Mouse (Mus musculus) gonadal fat pad, adult 2 months (tissue): ENCODE data around the gene Phospho2. TPM values are rescaled to one million over a fixed set of nuclear protein-coding genes. Genes with fewer than 3 reads are reported as not detected.
"Not testable (repeated sequence)": the region's sequence is repeated elsewhere in the genome, so short reads cannot be mapped to it uniquely, and the experiment has no call there.

Experiments used
- DNase-seq: peaks from one replicate; pipeline ENCODE4 v3.0.0-alpha.2; 2012; ENCODE audit warnings: low read depth
- polyA plus RNA-seq: library from polyadenylated mRNA; depleted of rRNA; stranded (reverse); fragments of >200 nt; gene quantifications from 2 replicates; pipeline ENCODE4 v1.2.3, GENCODE M21; 2012; rRNA removed

Gene Phospho2
- polyA plus RNA-seq = 34.5 and 47.7 TPM in 2 replicates

- DNase-seq = peak; percentile 77
Measured at GRCm38 (mm10) chr2:69789429-69790069, at the start of gene Phospho2, which contains the start of gene Ccdc173. Phospho2 (plus strand) TSS chr2:69789623. Ccdc173 (minus strand) TSS chr2:69789575.

DNA sequence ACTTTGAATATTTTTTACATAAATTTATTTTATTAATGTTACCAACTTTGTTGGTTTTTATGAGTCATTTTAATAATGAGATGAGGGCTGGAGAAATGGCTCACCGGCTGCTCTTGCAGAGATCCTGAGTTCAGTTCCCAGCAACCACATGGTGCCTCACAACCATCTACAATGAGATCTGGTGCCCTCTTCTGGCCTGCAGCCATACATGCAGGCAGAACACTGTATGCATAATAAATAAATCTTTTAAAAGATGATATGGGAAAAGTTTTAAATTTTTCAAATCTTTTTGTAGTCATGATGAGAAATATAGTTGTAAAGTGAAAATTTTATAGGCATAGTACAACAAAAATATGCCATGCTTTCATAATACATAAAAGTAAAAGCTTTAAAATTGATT is 44.3 kb upstream of the Phospho2 start:
- DNase-seq = no peak

- DNase-seq = no peak
Measured at GRCm38 (mm10) chr2:69760980-69761379, 28.4 kb upstream of the Phospho2 start.

GRCm38 (mm10) chr2:69763340-69763739 is 26.1 kb upstream of the Phospho2 start:
- DNase-seq = no peak

DNA sequence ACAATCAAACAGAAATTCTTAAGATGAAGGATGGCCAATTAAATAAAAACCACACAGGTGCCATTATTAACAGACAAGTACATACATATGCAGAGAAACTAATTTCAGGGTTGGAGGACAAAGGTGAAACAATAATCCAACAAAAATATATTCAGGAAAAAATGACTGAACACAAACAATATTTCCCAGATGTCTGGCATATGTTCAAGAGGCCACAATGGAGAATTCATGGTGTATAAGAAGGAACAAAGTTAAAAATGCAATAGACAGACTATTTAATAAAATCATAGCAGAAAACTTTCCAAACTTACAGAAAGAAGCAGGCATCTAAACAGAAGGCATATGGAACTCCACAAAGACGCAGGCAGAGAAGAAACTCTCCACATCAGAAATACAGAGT is 24.7 kb upstream of the Phospho2 start:
- no peak for DNase-seq

- DNase-seq = no peak
Measured at GRCm38 (mm10) chr2:69773331-69773730, 16.1 kb upstream of the Phospho2 start.

GRCm38 (mm10) chr2:69777985-69778835 is 11.2 kb upstream of the Phospho2 start:
- DNase-seq = no peak

DNA sequence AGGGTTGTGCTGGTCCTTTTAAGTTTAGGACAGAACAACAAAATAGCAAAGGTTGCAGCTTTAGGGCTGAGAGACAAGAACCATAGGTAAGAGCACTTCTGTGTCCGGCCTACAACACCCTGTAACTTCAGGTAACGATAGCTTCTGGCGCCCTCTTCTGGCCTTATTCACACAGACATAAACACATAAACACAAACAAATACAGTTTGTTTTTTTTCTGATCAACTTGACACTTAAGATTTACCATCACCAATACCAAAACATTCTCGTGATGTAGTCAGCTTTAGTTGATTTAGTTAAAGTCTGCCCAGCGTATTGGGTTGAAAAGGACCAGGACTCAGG is 10.6 kb upstream of the Phospho2 start:
- no peak for DNase-seq

GRCm38 (mm10) chr2:69788974-69789373 is 449 bp upstream of the Phospho2 start:
- DNase-seq = no peak

- no peak for DNase-seq
Measured at GRCm38 (mm10) chr2:69790285-69790684, 862 bp downstream of the Phospho2 start.

- DNase-seq = no peak
Measured at GRCm38 (mm10) chr2:69790722-69791121, 1.3 kb downstream of the Phospho2 start.

DNA sequence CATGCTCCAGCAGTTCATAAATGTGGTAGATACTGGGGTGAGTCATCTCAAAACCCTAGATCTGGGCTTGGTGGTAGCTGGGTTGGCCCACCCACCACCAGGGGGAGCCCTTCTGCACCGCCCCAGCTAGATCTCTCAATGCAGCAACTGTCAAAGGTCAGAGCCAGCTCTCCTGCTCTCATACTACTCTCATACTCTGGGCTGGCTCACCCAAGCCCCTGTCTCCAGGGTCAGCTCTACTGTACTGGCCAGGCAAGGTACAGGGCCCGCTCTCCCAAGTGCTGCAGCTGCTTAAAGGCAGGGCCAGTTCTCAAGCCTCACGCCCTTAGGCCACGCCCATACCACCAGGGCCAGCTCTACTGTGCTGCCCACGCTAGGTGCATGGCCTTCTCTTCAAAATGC is 13.5 kb downstream of the Phospho2 start:
- no peak for DNase-seq

DNA sequence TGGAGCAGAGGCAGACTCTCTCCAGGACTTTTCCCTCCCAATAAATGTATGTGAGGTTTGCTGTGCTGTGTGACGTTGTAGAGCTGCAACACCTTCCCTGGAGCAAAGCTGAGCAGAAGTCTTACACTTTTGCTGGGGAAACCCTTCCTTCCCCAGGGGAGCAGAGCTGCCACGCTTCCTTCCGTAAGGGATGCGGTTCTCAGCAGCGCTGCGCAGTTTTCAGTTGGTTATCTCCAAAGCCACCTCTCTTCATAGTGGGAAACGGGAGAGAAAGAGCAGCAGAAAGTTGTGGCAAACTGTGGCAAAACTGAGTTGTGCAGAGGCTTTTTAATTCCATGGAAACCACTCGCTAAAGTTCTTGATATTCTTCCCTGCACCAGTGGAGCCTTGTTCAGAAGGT is 14.3 kb downstream of the Phospho2 start:
- DNase-seq = no peak

DNA sequence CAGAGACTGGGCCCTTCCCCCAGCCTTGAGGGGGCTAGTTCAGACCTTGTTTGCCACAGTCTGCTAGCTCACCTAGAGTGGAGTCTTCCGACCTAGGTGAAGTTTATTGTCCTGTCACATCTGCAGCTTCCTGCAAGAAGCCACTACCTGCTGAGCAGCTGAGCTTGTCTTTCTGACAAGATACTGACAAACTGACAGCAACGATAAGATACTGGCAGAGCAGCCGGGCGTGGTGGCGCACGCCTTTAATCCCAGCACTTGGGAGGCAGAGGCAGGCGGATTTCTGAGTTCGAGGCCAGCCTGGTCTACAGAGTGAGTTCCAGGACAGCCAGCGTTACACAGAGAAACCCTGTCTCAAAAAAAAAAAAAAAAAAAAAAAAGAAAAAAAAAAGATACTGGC is 15.2 kb downstream of the Phospho2 start:
- not testable (repeated sequence) for DNase-seq

- no peak for DNase-seq
Measured at GRCm38 (mm10) chr2:69810169-69810568, 20.7 kb downstream of the Phospho2 start.

GRCm38 (mm10) chr2:69811349-69811748 is 21.9 kb downstream of the Phospho2 start:
- not testable (repeated sequence) for DNase-seq

DNA sequence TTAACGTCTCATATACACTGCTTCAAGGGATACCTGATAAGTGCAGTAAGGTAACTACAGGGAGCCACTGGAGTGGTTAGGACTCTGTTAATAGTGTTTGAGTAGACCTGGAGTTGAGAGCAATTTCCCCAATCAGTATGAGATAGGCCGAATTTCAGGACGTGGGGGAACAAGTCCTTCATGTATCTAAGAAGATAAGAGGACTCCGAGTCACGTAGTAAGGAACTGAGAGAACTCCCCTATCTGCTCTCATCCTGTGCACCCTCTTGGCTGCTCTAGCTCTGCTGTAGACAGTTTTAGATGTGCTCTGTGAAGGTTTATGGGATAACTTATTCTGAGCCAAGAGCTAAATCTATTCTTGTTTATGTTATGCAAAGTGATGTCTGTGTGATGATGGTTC is 27.2 kb downstream of the Phospho2 start:
- DNase-seq = no peak

- DNase-seq = no peak
Measured at GRCm38 (mm10) chr2:69818350-69819085, 29.1 kb downstream of the Phospho2 start.

- DNase-seq = no peak
Measured at GRCm38 (mm10) chr2:69820201-69820600, 30.8 kb downstream of the Phospho2 start.

DNA sequence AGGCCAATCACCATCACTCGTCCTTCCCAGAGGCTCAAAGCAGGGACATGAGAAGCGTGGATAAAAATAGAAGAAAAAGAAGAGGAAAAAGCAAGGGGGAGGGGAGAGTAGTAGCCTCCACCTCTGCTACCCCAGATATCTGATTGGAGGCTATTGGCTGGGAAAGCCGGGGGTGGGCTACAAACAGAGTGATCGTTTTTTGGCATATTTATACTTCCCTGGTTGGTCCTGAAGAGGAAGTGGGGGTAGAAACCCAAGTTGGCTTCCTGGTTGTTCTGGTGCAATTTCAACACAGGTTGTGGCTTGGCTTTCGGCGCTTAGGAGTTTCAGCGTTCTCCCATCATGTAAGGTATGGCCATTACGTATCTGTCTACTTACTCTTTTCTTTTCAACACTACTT is 32.3 kb downstream of the Phospho2 start, which contains the start of gene Klhl23:
Gene Klhl23 (plus strand): TSS at position 234 of the 400 bp plus-strand sequence.
- no peak for DNase-seq

GRCm38 (mm10) chr2:69822361-69823128 is 33.1 kb downstream of the Phospho2 start:
- no peak for DNase-seq
